Mouse (Mus musculus) left cerebral cortex, adult 8-10 months (tissue): Measurements from ENCODE around the gene Vsnl1. TPM values are rescaled to one million over a fixed set of nuclear protein-coding genes. Genes with fewer than 3 reads are reported as not detected.

Experiments
- DNase-seq, 2 experiments: peaks; one replicate each; pipeline ENCODE4 v3.0.0; 2022; ENCODE audit warnings: low spot score in 2 of 2
- microRNA-seq, 2 experiments: library from miRNA; unstranded; fragments of <30 nt; microRNA quantifications; one replicate each; pipeline ENCODE4 v1.2.0; 2022
- total RNA-seq, 4 experiments: library from RNA; stranded (reverse); gene quantifications; 2 replicates each; pipeline ENCODE4 v1.2.4; 2022

Gene Vsnl1
- total RNA-seq, 4 experiments from 2014 or later: 592 to 668 (median 627) TPM

DNA sequence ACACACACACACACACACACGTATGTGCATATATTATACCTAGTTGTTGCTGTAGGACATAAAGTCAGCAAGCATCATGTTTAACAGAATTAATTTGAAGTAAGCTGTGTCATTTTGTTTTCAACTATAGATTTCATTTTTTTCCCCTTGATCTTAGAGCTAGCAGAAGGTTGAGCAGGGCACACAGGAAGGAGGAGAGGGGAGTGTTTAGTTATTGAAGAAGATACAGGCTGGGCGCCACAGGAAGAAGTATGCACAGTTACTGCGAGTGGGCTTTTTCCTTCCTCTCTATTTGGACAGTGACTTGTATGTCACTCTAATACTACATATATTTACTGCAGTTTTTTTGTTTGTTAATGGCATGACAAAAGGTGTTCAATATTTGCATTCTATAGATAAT, 156.5 kb downstream of the Vsnl1 start:
- DNase-seq: no peak

DNA sequence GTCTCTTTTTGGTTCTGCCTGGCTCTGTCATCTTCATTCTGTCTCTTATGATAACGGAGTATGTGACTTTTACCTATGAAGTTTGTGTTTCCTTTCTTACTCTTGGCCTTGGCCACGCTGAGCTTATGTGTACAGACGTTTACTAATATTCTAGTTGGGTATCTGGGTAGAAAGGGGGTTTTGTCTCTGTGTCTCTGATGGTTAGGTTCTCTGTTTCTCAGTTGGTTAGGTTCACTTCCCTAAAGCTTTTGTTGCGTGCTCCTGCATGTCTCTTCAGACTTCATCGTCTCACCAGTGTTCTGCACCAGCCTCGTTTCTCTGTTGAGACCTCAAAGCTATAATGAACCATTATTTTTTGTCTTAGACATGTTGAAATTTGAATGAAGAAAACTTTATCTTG, 159.2 kb downstream of the Vsnl1 start:
- no peak for DNase-seq

DNA sequence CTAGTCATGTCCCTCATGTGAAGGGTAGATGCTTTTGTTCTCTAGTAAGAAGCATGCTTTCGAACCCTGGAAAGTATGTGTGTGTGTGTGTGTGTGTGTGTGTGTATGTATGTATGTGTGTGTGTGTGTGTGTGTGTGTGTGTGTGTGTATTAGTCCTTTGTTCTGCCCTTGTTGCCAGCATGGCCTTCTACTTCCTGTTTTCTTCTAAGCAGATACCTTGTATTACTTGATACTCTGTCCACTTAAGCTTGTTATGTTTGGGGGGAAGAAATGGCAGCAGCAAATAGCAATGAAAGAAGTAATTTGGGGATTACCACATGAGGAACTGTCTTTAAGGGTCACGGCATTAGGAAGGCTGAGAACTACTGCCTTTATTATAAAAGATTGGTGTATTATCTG, 159.8 kb downstream of the Vsnl1 start:
- DNase-seq: no peak

Small RNA genes within 50 kb of the gene (microRNA-seq; reads per million reads assigned to microRNA genes)
- gene Mir7675: 0 reads per million in 2 experiments

Other genes starting within 250 kb of the Vsnl1 start
- not detected for gene Msgn1, start 227.6 kb downstream of the Vsnl1 start, total RNA-seq
- 1 to 10 TPM; 1.5 to 2.0 (median 1.8) TPM for gene Gen1, start 170.8 kb downstream of the Vsnl1 start, total RNA-seq
- gene Smc6, start 170.7 kb downstream of the Vsnl1 start, total RNA-seq: 10 to 100 TPM; 28.5 to 37.1 (median 32.3) TPM
- 1 to 10 TPM; 2.6 to 3.2 (median 2.8) TPM for gene Rad51ap2, start 19.5 kb upstream of the Vsnl1 start, total RNA-seq